Mouse (Mus musculus): ENCODE measurements at regions not wholly inside any gene's neighbourhood (a gene's known extent, or its start where the extent isn't known, plus 50 kb on each side); places are given as distances from the start of the nearest gene placed in this dataset.
"Not testable (repeated sequence)": the region's sequence is repeated elsewhere in the genome, so short reads cannot be mapped to it uniquely, and the experiment has no call there.

- WGBS (ENCODE audit: insufficient replicate concordance), result 11% methylated on average over 14 of the region's 14 CpGs
- H3K27me3 ChIP-seq (ENCODE audit: control insufficient read depth, insufficient read depth, low read length), result no peaks in the 10 kb centered on the region; the same call in 1 of the 2 replicates
- no peak overlapping the region for H3K4me2 ChIP-seq (ENCODE audit: low read depth)
- no peaks in the 10 kb centered on the region for H3K36me3 ChIP-seq (replicated peaks; ENCODE audit: control insufficient read depth, insufficient read depth, low read depth)
- H3K27ac ChIP-seq, result no peak overlapping the region
- H3K4me3 ChIP-seq (ENCODE audit: insufficient read depth in 1 of 2, low read depth in 2 of 2, low read length in 2 of 2), result no peak overlapping the region
- ATAC-seq (ENCODE audit: insufficient read depth), result no peak
- no peaks in the 10 kb centered on the region for H3K9me3 ChIP-seq (ENCODE audit: control insufficient read depth, low read length)
- DNase-seq (ENCODE audit: low read depth in 3 of 3, low spot score in 3 of 3), result peak; percentile 31 to 48 (median 36)
- TF ChIP-seq CTCF (IDR thresholded peaks at IDR 0.05; ENCODE audit: low read depth) (peak; percentile 94), EP300 (IDR thresholded peaks at IDR 0.05; ENCODE audit: low read depth) (no peak)
- no peak overlapping the region for H3K9ac ChIP-seq (replicated peaks)
- H3K4me1 ChIP-seq (replicated peaks; ENCODE audit: control insufficient read depth in 2 of 2, insufficient read depth in 2 of 2, low read length in 1 of 2), result peaks cover 0 to 9% of the 10 kb centered on the region in 2 experiments; a peak in 1 of 4 replicates
Observed at GRCm38 (mm10) chr5:148792736-148793440, 136.2 kb downstream of the Katnal1 start.

GRCm38 (mm10) chr5:148791651-148792050, 137.5 kb downstream of the Katnal1 start:
- no peaks in the 10 kb centered on the region for H3K9me3 ChIP-seq (ENCODE audit: control insufficient read depth, low read length)
- TF ChIP-seq CTCF (IDR thresholded peaks at IDR 0.05; ENCODE audit: low read depth) (no peak), EP300 (IDR thresholded peaks at IDR 0.05; ENCODE audit: low read depth) (no peak)
- H3K4me2 ChIP-seq (ENCODE audit: low read depth), result no peak overlapping the region
- no peaks in the 10 kb centered on the region for H3K36me3 ChIP-seq (replicated peaks; ENCODE audit: control insufficient read depth, insufficient read depth, low read depth)
- H3K27me3 ChIP-seq (ENCODE audit: control insufficient read depth, insufficient read depth, low read length), result no peaks in the 10 kb centered on the region; the same call in 1 of the 2 replicates
- WGBS (ENCODE audit: insufficient replicate concordance), result 30% methylated on average over 6 of the region's 6 CpGs
- DNase-seq (ENCODE audit: low read depth in 3 of 3, low spot score in 3 of 3) (no peak), ATAC-seq (ENCODE audit: insufficient read depth) (no peak)
- no peak overlapping the region for H3K4me3 ChIP-seq (ENCODE audit: insufficient read depth in 1 of 2, low read depth in 2 of 2, low read length in 2 of 2)
- H3K9ac ChIP-seq (replicated peaks), result no peak overlapping the region
- H3K27ac ChIP-seq, result no peak overlapping the region
- H3K4me1 ChIP-seq (replicated peaks; ENCODE audit: control insufficient read depth in 2 of 2, insufficient read depth in 2 of 2, low read length in 1 of 2), result peaks cover 0 to 13% of the 10 kb centered on the region in 2 experiments; a peak in 2 of 4 replicates

GRCm38 (mm10) chr5:148790343-148790742, 138.8 kb downstream of the Katnal1 start:
- H3K4me1 ChIP-seq (replicated peaks; ENCODE audit: control insufficient read depth in 2 of 2, insufficient read depth in 2 of 2, low read length in 1 of 2), result peaks cover 0 to 13% of the 10 kb centered on the region in 2 experiments; a peak in 2 of 4 replicates
- not testable (repeated sequence) for H3K27ac ChIP-seq; H3K36me3 ChIP-seq (replicated peaks; ENCODE audit: control insufficient read depth, insufficient read depth, low read depth); ATAC-seq (ENCODE audit: insufficient read depth); H3K9me3 ChIP-seq (ENCODE audit: control insufficient read depth, low read length); H3K27me3 ChIP-seq (ENCODE audit: control insufficient read depth, insufficient read depth, low read length); H3K9ac ChIP-seq (replicated peaks); H3K4me3 ChIP-seq (ENCODE audit: insufficient read depth in 1 of 2, low read depth in 2 of 2, low read length in 2 of 2); DNase-seq (ENCODE audit: low read depth in 3 of 3, low spot score in 3 of 3); H3K4me2 ChIP-seq (ENCODE audit: low read depth)
- WGBS (ENCODE audit: insufficient replicate concordance), result 35% methylated on average over 6 of the region's 6 CpGs

GRCm38 (mm10) chr5:148789823-148790222, 139.3 kb downstream of the Katnal1 start:
- TF ChIP-seq CTCF (IDR thresholded peaks at IDR 0.05; ENCODE audit: low read depth) (peak; percentile 30), EP300 (IDR thresholded peaks at IDR 0.05; ENCODE audit: low read depth) (no peak)
- Histone ChIP-seq H3K4me1 (replicated peaks; ENCODE audit: control insufficient read depth in 2 of 2, insufficient read depth in 2 of 2, low read length in 1 of 2) (peaks cover 0 to 13% of the 10 kb centered on the region in 2 experiments; a peak in 2 of 4 replicates), H3K9me3 (ENCODE audit: control insufficient read depth, low read length) (no peaks in the 10 kb centered on the region), H3K27ac (no peak overlapping the region), H3K36me3 (replicated peaks; ENCODE audit: control insufficient read depth, insufficient read depth, low read depth) (no peaks in the 10 kb centered on the region), H3K9ac (replicated peaks) (no peak overlapping the region), H3K4me3 (ENCODE audit: insufficient read depth in 1 of 2, low read depth in 2 of 2, low read length in 2 of 2) (no peak overlapping the region), H3K27me3 (ENCODE audit: control insufficient read depth, insufficient read depth, low read length) (no peaks in the 10 kb centered on the region; the same call in 1 of the 2 replicates), H3K4me2 (ENCODE audit: low read depth) (no peak overlapping the region)
- DNase-seq (ENCODE audit: low read depth in 3 of 3, low spot score in 3 of 3) (no peak), ATAC-seq (ENCODE audit: insufficient read depth) (no peak)
- WGBS (ENCODE audit: insufficient replicate concordance), result 47% methylated on average over 5 of the region's 5 CpGs

- no peak overlapping the region for H3K27ac ChIP-seq
- no peaks in the 10 kb centered on the region for H3K9me3 ChIP-seq (ENCODE audit: control insufficient read depth, low read length)
- no peak overlapping the region for H3K9ac ChIP-seq (replicated peaks)
- H3K4me2 ChIP-seq (ENCODE audit: low read depth), result no peak overlapping the region
- peaks cover 0 to 13% of the 10 kb centered on the region in 2 experiments; a peak in 2 of 4 replicates for H3K4me1 ChIP-seq (replicated peaks; ENCODE audit: control insufficient read depth in 2 of 2, insufficient read depth in 2 of 2, low read length in 1 of 2)
- WGBS (ENCODE audit: insufficient replicate concordance), result 56% methylated on average over 6 of the region's 6 CpGs
- DNase-seq (ENCODE audit: low read depth in 3 of 3, low spot score in 3 of 3) (no peak), ATAC-seq (ENCODE audit: insufficient read depth) (peak; percentile 34; the same call in 1 of the 2 replicates)
- H3K36me3 ChIP-seq (replicated peaks; ENCODE audit: control insufficient read depth, insufficient read depth, low read depth), result no peaks in the 10 kb centered on the region
- no peak overlapping the region for H3K4me3 ChIP-seq (ENCODE audit: insufficient read depth in 1 of 2, low read depth in 2 of 2, low read length in 2 of 2)
- TF ChIP-seq CTCF (IDR thresholded peaks at IDR 0.05; ENCODE audit: low read depth) (no peak), EP300 (IDR thresholded peaks at IDR 0.05; ENCODE audit: low read depth) (no peak)
- no peaks in the 10 kb centered on the region for H3K27me3 ChIP-seq (ENCODE audit: control insufficient read depth, insufficient read depth, low read length)
Observed at GRCm38 (mm10) chr5:148789147-148789566, 140.0 kb downstream of the Katnal1 start.

Measured in liver, embryonic 14.5 days (tissue).